ENCODE assay signal across 1 mouse cellular context in genomic region chr5:86173778-86174177, GRCm38 (mm10).
TF ChIP-seq lines count a peak whose summit lies in the region.

No protein-coding gene starts in this region.

TF ChIP-seq in MEL, 35 proteins besides CTCF, POLR2A, EP300 and RAD21 (continued from another document):
- peak; percentile 55; the same call in 1 of the 2 replicates for TF ChIP-seq ZNF384 (IDR thresholded peaks at IDR 0.05; ENCODE audit: low read depth, low read length)
TF ChIP-seq in MEL: peak in this region for 1.
